Mouse (Mus musculus) cortical plate, adult 2 months (tissue): ENCODE measurements around the gene Zp3.

Source experiments
- CTCF ChIP-seq: fragments of 200-500 bp; IDR thresholded peaks from 2 replicates; pipeline ENCODE4 v1.5.1; 2011; ENCODE audit warnings: mild to moderate bottlenecking, control low read depth, low read length; ENCODE audit not compliant: insufficient read depth; ENCODE audit errors: extremely low read depth
- POLR2A ChIP-seq: fragments of 200-500 bp; IDR thresholded peaks from 2 replicates; pipeline ENCODE4 v1.6.1; 2011; ENCODE audit warnings: mild to moderate bottlenecking, low read length, control low read depth; ENCODE audit not compliant: insufficient read depth; ENCODE audit errors: extremely low read depth

DNA sequence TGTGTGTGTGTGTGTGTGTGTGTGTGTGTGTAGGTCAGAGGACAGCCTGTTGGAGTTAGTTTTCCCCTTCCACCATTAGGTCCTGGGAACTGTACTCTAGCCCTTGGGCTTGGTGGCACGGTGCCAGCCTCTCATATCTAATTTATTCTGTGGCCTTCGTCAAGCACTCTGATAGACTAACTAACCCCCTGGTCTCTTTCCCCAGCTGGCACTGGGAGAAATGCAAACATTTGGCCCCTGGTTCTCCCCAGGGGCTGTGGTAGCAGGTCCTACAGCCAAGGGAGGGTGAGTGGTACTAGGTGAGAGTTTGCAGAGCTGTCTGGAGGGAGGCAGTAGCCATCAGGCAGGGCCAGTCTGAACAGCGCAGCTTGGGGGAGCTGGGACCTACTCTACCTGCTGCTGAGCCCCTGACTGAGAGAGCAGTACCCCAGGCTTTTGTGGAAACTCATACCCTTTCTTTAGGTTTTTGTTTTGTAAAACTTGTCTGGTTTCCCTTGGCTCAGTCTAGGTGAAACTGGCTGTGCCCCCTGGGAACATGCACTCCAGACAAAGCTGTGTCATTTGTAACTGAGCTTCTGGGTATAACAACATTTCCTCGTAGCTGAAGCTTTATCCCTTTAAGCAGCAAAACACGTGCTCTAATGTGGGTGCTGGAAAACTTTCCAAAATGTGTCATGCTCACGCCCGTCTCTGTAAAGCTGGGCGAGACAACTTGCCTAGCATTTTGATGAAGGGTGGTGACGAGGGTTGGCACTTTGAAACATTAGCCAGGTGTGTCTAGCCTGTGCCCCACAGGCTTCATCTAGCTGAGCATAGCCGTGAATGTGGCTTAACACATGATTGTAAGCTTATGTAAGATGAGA lies 36.3 kb downstream of the Zp3 start:
- TF ChIP-seq POLR2A, result no peak
- TF ChIP-seq CTCF, result no peak
